12 mouse cellular contexts compared by ENCODE assay signal in the genomic region with DNA sequence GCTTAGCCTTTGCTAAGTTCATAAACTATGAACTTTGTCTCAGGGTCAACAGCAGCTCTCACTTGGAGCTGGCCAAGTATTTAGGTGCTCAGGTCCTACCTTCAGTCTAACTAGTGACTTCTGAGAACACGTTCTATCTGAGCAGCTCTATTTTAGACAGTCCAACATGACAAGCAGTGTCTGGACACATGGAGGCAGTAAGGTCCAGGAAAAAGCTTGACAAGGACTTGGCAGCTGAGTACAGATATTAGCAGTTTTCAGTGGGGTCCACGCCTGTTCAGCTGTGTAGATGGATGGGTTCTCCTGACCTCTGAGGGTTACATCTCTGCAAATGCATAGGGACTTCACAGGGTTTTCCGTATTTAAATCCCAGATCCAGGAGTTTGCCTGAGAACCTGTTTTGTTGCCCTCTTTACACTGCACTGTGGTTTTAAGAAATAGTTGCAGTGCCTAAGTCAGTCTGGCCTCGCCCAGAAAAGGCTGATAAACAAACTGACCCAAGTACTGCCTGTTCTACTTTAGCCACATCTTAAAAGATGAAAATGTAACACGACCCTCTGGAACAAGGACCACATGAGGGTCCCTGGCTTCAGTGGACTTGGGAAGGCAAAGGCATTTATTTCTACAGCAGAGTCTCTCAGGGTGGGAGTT.
DNase-seq lines count a peak whose midpoint lies in the region; ATAC-seq and TF ChIP-seq lines count a peak whose summit lies in the region.
"Had no signal": no experiment of that assay in that cellular context is flagged by ENCODE, and none has a peak within 500 bp of the region (broad histone marks: within the 10 kb centered on the region; RNA-seq: fewer than 3 reads in every experiment).

No protein-coding gene starts in this region.

- no peak for ATAC-seq in heart, embryonic 13.5 days (ENCODE audit: extremely low read depth, insufficient number of reproducible peaks, low FRiP score, low TSS enrichment)
- no peak for ATAC-seq in liver, embryonic 16.5 days (ENCODE audit: low read depth)

- 53% methylated on average over 5 of the region's 5 CpGs for WGBS in heart, embryonic 13.5 days
- WGBS in liver, embryonic 16.5 days (ENCODE audit: insufficient replicate concordance) = 47% methylated on average over 5 of the region's 5 CpGs

- H3K27ac ChIP-seq in heart, embryonic 13.5 days (replicated peaks) = peak overlapping the region; percentile 82
- H3K27ac ChIP-seq in testis, adult 2 months (ENCODE audit: control insufficient read depth, insufficient read depth, low read depth, low read length) = peak overlapping the region; percentile 39
- H3K27ac ChIP-seq in liver, embryonic 16.5 days (ENCODE audit: low read length) = peak overlapping the region; percentile 48
- H3K27ac ChIP-seq: midbrain, embryonic 12.5 days had no signal

- H3K4me3 ChIP-seq in heart, embryonic 13.5 days = no peak overlapping the region
- no peak overlapping the region for H3K4me3 ChIP-seq in testis, adult 2 months (ENCODE audit: control insufficient read depth, low read depth, low read length)
- H3K4me3 ChIP-seq in liver, embryonic 16.5 days (ENCODE audit: low read depth, low read length) = no peak overlapping the region
- H3K4me3 ChIP-seq: midbrain, embryonic 12.5 days had no signal

- H3K36me3 ChIP-seq in heart, embryonic 13.5 days = no peaks in the 10 kb centered on the region
- no peaks in the 10 kb centered on the region for H3K36me3 ChIP-seq in testis, adult 2 months (ENCODE audit: control insufficient read depth, insufficient read depth, low read length)
- no peaks in the 10 kb centered on the region for H3K36me3 ChIP-seq in liver, embryonic 16.5 days (ENCODE audit: control insufficient read depth, insufficient read depth)

- H3K9ac ChIP-seq in heart, embryonic 13.5 days = peak overlapping the region; percentile 65
- no peak overlapping the region for H3K9ac ChIP-seq in liver, embryonic 16.5 days (ENCODE audit: low read depth, low read length)
- H3K9ac ChIP-seq: midbrain, embryonic 12.5 days had no signal

- no peak for TF ChIP-seq CTCF in testis, adult 2 months (IDR thresholded peaks at IDR 0.05; ENCODE audit: control insufficient read depth, insufficient read depth, insufficient replicate concordance, low read depth, low read length)

- H3K9me3 ChIP-seq in heart, embryonic 13.5 days = no peaks in the 10 kb centered on the region
- no peaks in the 10 kb centered on the region for H3K9me3 ChIP-seq in liver, embryonic 16.5 days (replicated peaks; ENCODE audit: control insufficient read depth, low read length)
- H3K9me3 ChIP-seq: midbrain, embryonic 12.5 days had no signal

- no peak for DNase-seq in heart, postnatal 4 days
- DNase-seq in testis, postnatal 10 days (ENCODE audit: low spot score) = no peak
- DNase-seq in adrenal gland, postnatal 36 days = no peak
- no peak for DNase-seq in urinary bladder, adult 2 months (ENCODE audit: low spot score)
- DNase-seq in spleen, postnatal 14 days (ENCODE audit: low spot score in 2 of 2) = no peak
- DNase-seq: B cell, adult 2 months; cerebellum, postnatal 10 days; kidney, adult 18-20 months had no signal

- peaks cover 61% of the 10 kb centered on the region for H3K4me1 ChIP-seq in heart, embryonic 13.5 days
- peaks cover 2% of the 10 kb centered on the region; the same call in 1 of the 2 replicates for H3K4me1 ChIP-seq in testis, adult 2 months (ENCODE audit: control insufficient read depth, insufficient read depth, low read length)
- H3K4me1 ChIP-seq in liver, embryonic 16.5 days (ENCODE audit: control insufficient read depth, low read depth, low read length) = peaks cover 39% of the 10 kb centered on the region
- H3K4me1 ChIP-seq: midbrain, embryonic 12.5 days had no signal

- no peaks in the 10 kb centered on the region for H3K27me3 ChIP-seq in heart, embryonic 13.5 days (replicated peaks)
- H3K27me3 ChIP-seq in testis, adult 2 months (ENCODE audit: control insufficient read depth, insufficient read depth, low read length) = no peaks in the 10 kb centered on the region
- H3K27me3 ChIP-seq in liver, embryonic 16.5 days (ENCODE audit: control insufficient read depth, insufficient read depth, low read depth, low read length) = no peaks in the 10 kb centered on the region
- H3K27me3 ChIP-seq: midbrain, embryonic 12.5 days had no signal

- no peak for TF ChIP-seq POLR2A in testis, adult 2 months (IDR thresholded peaks at IDR 0.05; ENCODE audit: control insufficient read depth, low read depth, low read length)

- H3K4me2 ChIP-seq in heart, embryonic 13.5 days = no peak overlapping the region
- no peak overlapping the region for H3K4me2 ChIP-seq in liver, embryonic 16.5 days (ENCODE audit: low read depth, low read length)
- H3K4me2 ChIP-seq: midbrain, embryonic 12.5 days had no signal
